Mouse (Mus musculus) kidney, embryonic 16.5 days (tissue): Measurements from ENCODE around the gene Scfd2. TPM values are rescaled to one million over a fixed set of nuclear protein-coding genes. Genes with fewer than 3 reads are reported as not detected.

Experiments used
- ATAC-seq: fragments of 200-750 bp; cut with Nextera tagmentation; 2 replicates; pipeline ENCODE4 v1.8.0; 2017; ENCODE audit warnings: moderate TSS enrichment; ENCODE audit not compliant: low FRiP score, low TSS enrichment
- H3K27ac ChIP-seq: fragments of 300-500 bp; sonication (generic); 2 replicates; pipeline ENCODE4 v1.5.1; 2014; ENCODE audit warnings: low read length
- H3K27me3 ChIP-seq: fragments of 300-500 bp; sonication (generic); 2 replicates; pipeline ENCODE4 v1.6.1; 2014; ENCODE audit warnings: low read length, control low read depth, mixed read lengths; ENCODE audit not compliant: insufficient read depth
- H3K36me3 ChIP-seq: fragments of 300-500 bp; sonication (generic); 2 replicates; pipeline ENCODE4 v1.6.1; 2014; ENCODE audit warnings: low read length, control low read depth, mixed read lengths; ENCODE audit not compliant: insufficient read depth
- H3K4me1 ChIP-seq: fragments of 300-500 bp; sonication (generic); 2 replicates; pipeline ENCODE4 v1.6.1; 2014; ENCODE audit warnings: low read length, control low read depth, mixed read lengths; ENCODE audit not compliant: insufficient read depth
- H3K4me2 ChIP-seq: fragments of 300-500 bp; sonication (generic); replicated peaks from 2 replicates; pipeline ENCODE4 v1.6.1; 2014; ENCODE audit warnings: low read depth, low read length
- H3K4me3 ChIP-seq: fragments of 300-500 bp; sonication (generic); 2 replicates; pipeline ENCODE4 v1.5.1; 2014; ENCODE audit warnings: mild to moderate bottlenecking, low read length
- H3K9ac ChIP-seq: fragments of 300-500 bp; sonication (generic); replicated peaks from 2 replicates; pipeline ENCODE4 v1.6.1; 2014; ENCODE audit warnings: low read length
- H3K9me3 ChIP-seq: fragments of 300-500 bp; sonication (generic); 2 replicates; pipeline ENCODE4 v1.6.1; 2016; ENCODE audit warnings: low read length, control low read depth
- WGBS: fragments of 180-500 bp; shearing (Covaris S2); extraction: QIAGEN DNeasy Blood & Tissue Kit; methylation state at CpG from one replicate; pipeline ENCODE4 v1.1.7; 2014; 5-methylcytosine and 5-hydroxymethylcytosine counted together
- polyA plus RNA-seq: library from polyadenylated mRNA; unstranded; fragments of >200 nt; fragmentation: Nextera tagmentation; extraction: Ambion mirVana; gene quantifications from 2 replicates; pipeline ENCODE4 v1.2.1, GENCODE M21; 2015

The Scfd2 gene
- polyA plus RNA-seq, 1 experiment from 2014 or later, result 17.9 TPM

GRCm38 (mm10) chr5:74229775-74230413, 301.7 kb downstream of the Scfd2 start:
- peak; percentile 13; the same call in 1 of the 2 replicates for ATAC-seq
- 74% methylated on average over 11 of the region's 11 CpGs for WGBS
- no peak overlapping the region for H3K27ac ChIP-seq

GRCm38 (mm10) chr5:74228938-74229337, 302.6 kb downstream of the Scfd2 start:
- Histone ChIP-seq H3K36me3 (no peaks in the 10 kb centered on the region), H3K27me3 (no peaks in the 10 kb centered on the region), H3K9ac (no peak overlapping the region), H3K27ac (no peak overlapping the region), H3K4me2 (no peak overlapping the region), H3K4me3 (no peak overlapping the region), H3K4me1 (peaks cover 15% of the 10 kb centered on the region; the same call in 1 of the 2 replicates), H3K9me3 (no peaks in the 10 kb centered on the region)
- no peak for ATAC-seq
- 50% methylated on average over 1 of the region's 1 CpGs for WGBS

More at GRCm38 (mm10) chr5:74229775-74230413, 301.7 kb downstream of the Scfd2 start:
- Histone ChIP-seq H3K27me3 (no peaks in the 10 kb centered on the region), H3K36me3 (no peaks in the 10 kb centered on the region), H3K9me3 (no peaks in the 10 kb centered on the region), H3K9ac (no peak overlapping the region), H3K4me2 (no peak overlapping the region), H3K4me3 (no peak overlapping the region), H3K4me1 (peaks cover 15% of the 10 kb centered on the region; the same call in 1 of the 2 replicates)

GRCm38 (mm10) chr5:74227352-74227751, 304.2 kb downstream of the Scfd2 start:
- peak overlapping the region; percentile 64 for H3K27ac ChIP-seq
- no peaks in the 10 kb centered on the region for H3K9me3 ChIP-seq
- H3K36me3 ChIP-seq, result no peaks in the 10 kb centered on the region
- no peaks in the 10 kb centered on the region for H3K27me3 ChIP-seq
- ATAC-seq, result peak; percentile 67; the same call in 1 of the 2 replicates
- no peak overlapping the region for H3K9ac ChIP-seq
- no peak overlapping the region for H3K4me3 ChIP-seq
- H3K4me2 ChIP-seq, result no peak overlapping the region
- H3K4me1 ChIP-seq, result peaks cover 15% of the 10 kb centered on the region; the same call in 1 of the 2 replicates
- 77% methylated on average over 6 of the region's 6 CpGs for WGBS

GRCm38 (mm10) chr5:74226183-74226582, 305.4 kb downstream of the Scfd2 start:
- Histone ChIP-seq H3K4me2 (no peak overlapping the region), H3K36me3 (no peaks in the 10 kb centered on the region), H3K9me3 (no peaks in the 10 kb centered on the region), H3K9ac (no peak overlapping the region), H3K4me3 (no peak overlapping the region), H3K4me1 (peaks cover 15% of the 10 kb centered on the region; the same call in 1 of the 2 replicates), H3K27ac (no peak overlapping the region), H3K27me3 (no peaks in the 10 kb centered on the region)
- 90% methylated on average over 5 of the region's 5 CpGs for WGBS
- ATAC-seq, result no peak

- no peaks in the 10 kb centered on the region for H3K27me3 ChIP-seq
- no peak overlapping the region for H3K9ac ChIP-seq
- H3K4me2 ChIP-seq, result no peak overlapping the region
- 72% methylated on average over 6 of the region's 6 CpGs for WGBS
- no peak for ATAC-seq
- H3K9me3 ChIP-seq, result no peaks in the 10 kb centered on the region
- no peak overlapping the region for H3K4me3 ChIP-seq
- no peak overlapping the region for H3K27ac ChIP-seq
- H3K36me3 ChIP-seq, result no peaks in the 10 kb centered on the region
- peaks cover 6% of the 10 kb centered on the region; the same call in 1 of the 2 replicates for H3K4me1 ChIP-seq
Observed at GRCm38 (mm10) chr5:74224480-74224879, 307.1 kb downstream of the Scfd2 start.

GRCm38 (mm10) chr5:74222626-74223025, 308.9 kb downstream of the Scfd2 start:
- Histone ChIP-seq H3K4me1 (no peaks in the 10 kb centered on the region), H3K27me3 (no peaks in the 10 kb centered on the region), H3K9ac (no peak overlapping the region), H3K27ac (no peak overlapping the region), H3K4me2 (no peak overlapping the region), H3K9me3 (no peaks in the 10 kb centered on the region), H3K36me3 (no peaks in the 10 kb centered on the region), H3K4me3 (no peak overlapping the region)
- 83% methylated on average over 4 of the region's 4 CpGs for WGBS
- ATAC-seq, result no peak

GRCm38 (mm10) chr5:74218524-74218923, 313.0 kb downstream of the Scfd2 start:
- H3K36me3 ChIP-seq, result no peaks in the 10 kb centered on the region
- ATAC-seq, result no peak
- H3K4me3 ChIP-seq, result no peak overlapping the region
- no peaks in the 10 kb centered on the region for H3K9me3 ChIP-seq
- H3K4me1 ChIP-seq, result peaks cover 16% of the 10 kb centered on the region
- no peak overlapping the region for H3K9ac ChIP-seq
- H3K27ac ChIP-seq, result no peak overlapping the region
- 41% methylated on average over 4 of the region's 4 CpGs for WGBS
- no peaks in the 10 kb centered on the region for H3K27me3 ChIP-seq
- no peak overlapping the region for H3K4me2 ChIP-seq

GRCm38 (mm10) chr5:74215125-74215524, 316.4 kb downstream of the Scfd2 start:
- peak; percentile 66 for ATAC-seq
- no peaks in the 10 kb centered on the region for H3K27me3 ChIP-seq
- WGBS, result 10% methylated on average over 4 of the region's 4 CpGs
- H3K9ac ChIP-seq, result peak overlapping the region; percentile 5; the same call in 1 of the 2 replicates
- H3K27ac ChIP-seq, result peak overlapping the region; percentile 92
- no peaks in the 10 kb centered on the region for H3K9me3 ChIP-seq
- peaks cover 24% of the 10 kb centered on the region for H3K4me1 ChIP-seq
- no peaks in the 10 kb centered on the region for H3K36me3 ChIP-seq
- peak overlapping the region; percentile 34 for H3K4me2 ChIP-seq
- no peak overlapping the region for H3K4me3 ChIP-seq

- Histone ChIP-seq H3K27ac (peak overlapping the region; percentile 92), H3K9me3 (no peaks in the 10 kb centered on the region), H3K4me3 (no peak overlapping the region), H3K27me3 (no peaks in the 10 kb centered on the region), H3K9ac (peak overlapping the region; percentile 42; the same call in 1 of the 2 replicates), H3K36me3 (no peaks in the 10 kb centered on the region), H3K4me2 (peak overlapping the region; percentile 34), H3K4me1 (peaks cover 24% of the 10 kb centered on the region)
- 7% methylated on average over 7 of the region's 7 CpGs for WGBS
- peak; percentile 19 for ATAC-seq
Observed at GRCm38 (mm10) chr5:74214501-74215110, 317.0 kb downstream of the Scfd2 start.

- H3K4me1 ChIP-seq, result peaks cover 54% of the 10 kb centered on the region
Observed at GRCm38 (mm10) chr5:74211346-74211745, 320.2 kb downstream of the Scfd2 start.

More at GRCm38 (mm10) chr5:74211346-74211745, 320.2 kb downstream of the Scfd2 start:
- no peak overlapping the region for H3K4me3 ChIP-seq
- H3K4me2 ChIP-seq, result no peak overlapping the region
- no peaks in the 10 kb centered on the region for H3K9me3 ChIP-seq
- no peak for ATAC-seq
- H3K27ac ChIP-seq, result no peak overlapping the region
- 73% methylated on average over 11 of the region's 11 CpGs for WGBS
- H3K36me3 ChIP-seq, result no peaks in the 10 kb centered on the region
- no peak overlapping the region for H3K9ac ChIP-seq
- H3K27me3 ChIP-seq, result no peaks in the 10 kb centered on the region
